Mouse (Mus musculus) heart, adult 2 months (tissue): Measurements from ENCODE around the gene Atg5.

Source experiments
- CTCF ChIP-seq: fragments of 200-600 bp; IDR thresholded peaks from 2 replicates; pipeline ENCODE4 v1.8.1; 2022; ENCODE audit warnings: antibody characterized with exemption, mild to moderate bottlenecking, moderate library complexity
- EP300 ChIP-seq: fragments of 200-500 bp; IDR thresholded peaks from 2 replicates; pipeline ENCODE4 v1.6.1; 2011; ENCODE audit warnings: low read depth, low read length, control low read depth; ENCODE audit not compliant: insufficient read depth
- POLR2A ChIP-seq: fragments of 200-500 bp; IDR thresholded peaks from 2 replicates; pipeline ENCODE4 v1.6.1; 2011; ENCODE audit warnings: mild to moderate bottlenecking, low read depth, low read length, control low read depth; ENCODE audit not compliant: insufficient read depth

DNA sequence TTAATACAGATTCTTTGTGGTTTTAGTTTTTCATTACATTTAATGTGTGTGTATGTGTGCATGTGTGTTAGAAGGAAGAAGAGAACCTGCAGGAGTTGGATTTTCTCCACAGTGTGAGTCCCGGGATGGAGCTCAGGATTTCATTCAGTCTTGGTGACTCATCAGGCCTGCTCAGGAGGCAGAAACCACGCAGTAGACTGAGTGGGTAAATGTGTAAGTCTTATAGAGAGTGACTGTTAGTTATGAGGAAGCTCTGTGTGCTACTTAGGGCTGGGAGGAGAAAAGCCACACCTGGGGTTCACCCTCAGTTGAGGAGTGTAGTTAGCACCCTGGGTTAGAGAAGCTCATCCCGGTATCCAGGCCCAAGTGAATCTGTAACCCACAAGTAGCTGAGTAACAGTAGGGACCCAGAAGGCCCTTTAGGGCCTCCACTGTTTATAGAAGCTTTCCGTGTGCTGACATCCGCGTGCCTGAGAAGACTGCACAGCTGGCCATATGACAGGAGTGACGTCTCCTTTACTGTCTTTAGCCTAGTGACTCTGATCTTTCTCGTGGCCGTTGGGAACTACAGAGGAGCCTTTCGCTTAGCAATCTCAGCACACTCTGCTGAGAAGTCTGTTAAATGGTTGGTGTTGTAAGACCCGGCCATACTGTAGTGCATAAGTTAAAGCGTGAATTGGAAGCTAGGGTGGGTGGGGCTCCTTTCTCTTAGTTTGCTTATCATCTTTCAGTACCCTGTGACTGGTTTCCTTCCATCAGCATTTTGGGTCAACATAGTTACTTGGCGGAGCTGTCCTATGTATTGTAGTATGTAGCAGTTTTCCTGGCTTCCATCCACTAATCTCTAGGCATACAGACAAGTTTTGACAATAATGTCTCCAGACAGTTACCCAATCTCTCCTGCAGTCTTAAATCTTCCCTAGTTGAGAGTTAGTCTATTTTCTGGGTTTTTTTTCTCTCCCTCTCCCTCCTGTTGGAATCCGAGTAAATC, 48.4 kb downstream of the Atg5 start:
- TF ChIP-seq CTCF (no peak), POLR2A (no peak), EP300 (no peak)
